Mouse (Mus musculus): ENCODE data around the gene Grin3b. TPM values are rescaled to one million over a fixed set of nuclear protein-coding genes. Genes with fewer than 3 reads are reported as not detected.
A peak's percentile ranks its signal among the peaks of the same experiment; 100 is the strongest.

Grin3b gene
- polyA plus RNA-seq, 1 experiment from 2014 or later = 0.34 TPM

GRCm38 (mm10) chr10:79994397-79995115 lies 24.0 kb downstream of the Grin3b start:
- peak overlapping the region; percentile 27; the same call in 1 of the 2 replicates for H3K27ac ChIP-seq
- H3K4me1 ChIP-seq = peaks cover 38% of the 10 kb centered on the region
- 83% methylated on average over 16 of the region's 16 CpGs for WGBS
- no peak overlapping the region for H3K4me2 ChIP-seq
- H3K9me3 ChIP-seq = no peaks in the 10 kb centered on the region
- ATAC-seq (ENCODE audit: borderline replicate concordance, extremely low read depth, low FRiP score, low TSS enrichment) = no peak
- H3K4me3 ChIP-seq = no peak overlapping the region
- H3K9ac ChIP-seq = no peak overlapping the region
- H3K36me3 ChIP-seq = peaks cover 49% of the 10 kb centered on the region
- no peaks in the 10 kb centered on the region; the same call in 1 of the 2 replicates for H3K27me3 ChIP-seq

GRCm38 (mm10) chr10:79995636-79996035 lies 25.1 kb downstream of the Grin3b start:
- Histone ChIP-seq H3K27ac (peak overlapping the region; percentile 7; the same call in 1 of the 2 replicates), H3K27me3 (no peaks in the 10 kb centered on the region; the same call in 1 of the 2 replicates), H3K36me3 (peaks cover 49% of the 10 kb centered on the region), H3K9ac (no peak overlapping the region), H3K4me2 (peak overlapping the region; percentile 95; the same call in 1 of the 2 replicates), H3K4me1 (peaks cover 31% of the 10 kb centered on the region), H3K4me3 (no peak overlapping the region), H3K9me3 (no peaks in the 10 kb centered on the region)
- ATAC-seq (ENCODE audit: borderline replicate concordance, extremely low read depth, low FRiP score, low TSS enrichment) = no peak
- WGBS = 88% methylated on average over 1 of the region's 1 CpGs

DNA sequence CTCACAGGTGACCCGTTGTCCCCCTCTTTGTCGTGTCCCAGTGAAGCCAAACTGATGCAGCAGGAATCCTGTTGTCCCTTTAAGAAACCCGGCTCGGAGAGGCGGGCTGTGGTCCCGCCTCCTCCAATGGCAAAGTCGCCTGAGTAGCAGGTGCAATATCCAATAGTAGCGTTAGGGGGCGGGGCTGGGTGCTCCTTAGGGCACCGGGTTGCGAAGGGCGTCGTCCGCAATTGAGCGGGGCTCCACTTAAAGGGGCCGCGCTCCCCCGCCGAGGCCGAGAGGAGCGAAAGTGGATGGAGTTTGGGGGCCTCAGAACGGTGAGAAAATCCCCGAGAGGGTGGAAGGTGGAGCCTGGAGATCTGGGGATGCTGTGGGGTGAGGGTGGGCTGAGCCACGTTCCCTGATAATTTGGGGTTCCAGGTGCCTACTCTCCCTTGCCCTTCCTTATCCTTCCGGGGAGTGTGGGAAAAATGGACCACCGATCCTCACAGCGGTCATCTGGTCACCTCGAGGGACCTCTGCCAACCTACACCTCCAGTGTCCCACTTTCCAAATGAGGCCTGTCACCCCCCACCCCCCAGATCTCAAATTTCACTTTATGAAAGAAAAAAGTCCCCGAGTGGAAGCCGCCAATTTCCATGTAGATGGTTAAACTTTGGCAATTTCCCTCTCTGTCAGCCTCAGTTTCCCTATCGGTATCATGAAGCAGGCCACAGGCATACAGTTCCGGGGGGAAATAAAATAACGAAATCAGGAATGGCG lies 25.9 kb downstream of the Grin3b start, which contains the start of gene Abca7:
Abca7 (plus strand) TSS at position 223 of the 762 bp plus-strand sequence.
- Histone ChIP-seq H3K36me3 (peaks cover 42% of the 10 kb centered on the region), H3K4me1 (peaks cover 24% of the 10 kb centered on the region), H3K4me2 (peak within 1 kb of the TSS; percentile 95), H3K9ac (peak within 1 kb of the TSS; percentile 49), H3K27ac (peak within 1 kb of the TSS; percentile 74), H3K4me3 (peak within 1 kb of the TSS; percentile 60), H3K9me3 (no peaks in the 10 kb centered on the region), H3K27me3 (peaks cover 3% of the 10 kb centered on the region)
- peak; percentile 79 for ATAC-seq (ENCODE audit: borderline replicate concordance, extremely low read depth, low FRiP score, low TSS enrichment)
- WGBS = under 1% methylated on average over 34 of the region's 34 CpGs

DNA sequence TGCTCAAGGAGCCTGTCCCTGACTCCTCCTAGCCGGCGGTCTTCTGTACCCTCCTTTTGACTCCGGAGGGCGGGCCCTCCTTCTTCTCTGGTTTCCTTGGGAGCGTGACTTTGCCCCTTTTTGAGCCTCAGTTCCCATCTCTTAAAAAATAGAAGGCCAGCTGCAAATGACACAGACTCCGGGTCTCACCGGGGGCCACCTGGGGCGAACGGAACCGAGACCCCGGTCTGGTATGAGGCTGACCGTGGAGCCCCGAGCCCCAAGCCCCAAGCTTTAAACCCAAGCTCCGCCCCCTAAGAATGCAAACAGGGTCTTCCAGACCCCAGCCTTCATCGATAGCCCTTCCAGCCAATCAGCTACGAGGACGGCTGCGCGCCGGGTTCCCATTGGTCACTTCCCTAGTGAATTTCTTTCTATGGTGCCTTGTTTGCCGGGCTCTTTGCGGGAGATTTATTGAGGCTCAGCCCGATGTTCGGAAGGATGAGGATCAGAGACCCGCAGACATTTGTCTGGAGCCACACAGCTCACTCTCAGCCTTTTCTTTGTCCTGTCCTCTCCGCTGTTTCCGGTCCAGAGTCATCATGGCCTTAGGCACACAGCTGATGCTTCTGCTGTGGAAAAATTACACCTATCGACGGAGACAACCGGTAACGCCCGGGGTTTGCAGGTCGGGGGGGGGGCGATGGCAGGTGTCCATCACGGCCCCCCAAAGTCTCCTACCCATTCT lies 26.7 kb downstream of the Grin3b start:
- H3K4me2 ChIP-seq = peak overlapping the region; percentile 95
- peak overlapping the region; percentile 49; the same call in 1 of the 2 replicates for H3K9ac ChIP-seq
- peak overlapping the region; percentile 60 for H3K4me3 ChIP-seq
- H3K27me3 ChIP-seq = peaks cover 9% of the 10 kb centered on the region
- H3K27ac ChIP-seq = peak overlapping the region; percentile 74
- peaks cover 21% of the 10 kb centered on the region for H3K4me1 ChIP-seq
- peak; percentile 48 for ATAC-seq (ENCODE audit: borderline replicate concordance, extremely low read depth, low FRiP score, low TSS enrichment)
- H3K9me3 ChIP-seq = no peaks in the 10 kb centered on the region
- WGBS = under 1% methylated on average over 35 of the region's 35 CpGs
- peaks cover 34% of the 10 kb centered on the region for H3K36me3 ChIP-seq

GRCm38 (mm10) chr10:79997819-79998218 lies 27.3 kb downstream of the Grin3b start:
- H3K4me3 ChIP-seq = peak overlapping the region; percentile 60

DNA sequence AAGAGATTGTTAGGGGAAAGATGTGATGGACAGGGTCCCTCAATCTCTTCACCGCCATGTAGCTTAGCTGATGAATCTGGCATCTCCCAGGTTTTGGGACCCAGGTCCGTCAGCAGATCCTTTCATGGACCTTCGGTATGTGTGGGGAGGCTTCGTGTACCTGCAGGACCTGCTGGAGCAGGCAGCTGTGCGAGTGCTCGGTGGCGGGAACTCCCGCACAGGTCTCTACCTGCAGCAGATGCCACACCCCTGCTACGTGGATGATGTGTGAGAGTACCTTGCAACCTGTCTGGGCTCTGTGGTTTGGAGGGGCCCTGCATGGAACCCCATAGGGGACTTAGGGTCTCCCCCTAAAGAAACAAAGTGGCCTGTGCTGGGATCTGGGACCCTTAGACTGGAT lies 31.4 kb downstream of the Grin3b start:
- peaks cover 19% of the 10 kb centered on the region for H3K27me3 ChIP-seq
- ATAC-seq (ENCODE audit: borderline replicate concordance, extremely low read depth, low FRiP score, low TSS enrichment) = no peak
- no peak overlapping the region for H3K4me3 ChIP-seq
- WGBS = 71% methylated on average over 9 of the region's 9 CpGs
- H3K4me2 ChIP-seq = no peak overlapping the region
- H3K36me3 ChIP-seq = no peaks in the 10 kb centered on the region
- no peaks in the 10 kb centered on the region for H3K9me3 ChIP-seq
- peaks cover 31% of the 10 kb centered on the region for H3K4me1 ChIP-seq
- no peak overlapping the region for H3K27ac ChIP-seq
- no peak overlapping the region for H3K9ac ChIP-seq

More at GRCm38 (mm10) chr10:79997819-79998218, 27.3 kb downstream of the Grin3b start:
- peaks cover 28% of the 10 kb centered on the region for H3K36me3 ChIP-seq
- WGBS = 8% methylated on average over 15 of the region's 15 CpGs
- peaks cover 22% of the 10 kb centered on the region for H3K4me1 ChIP-seq
- peak overlapping the region; percentile 95 for H3K4me2 ChIP-seq
- peaks cover 13% of the 10 kb centered on the region for H3K27me3 ChIP-seq
- peak overlapping the region; percentile 49; the same call in 1 of the 2 replicates for H3K9ac ChIP-seq
- no peaks in the 10 kb centered on the region for H3K9me3 ChIP-seq
- peak; percentile 32; the same call in 1 of the 2 replicates for ATAC-seq (ENCODE audit: borderline replicate concordance, extremely low read depth, low FRiP score, low TSS enrichment)
- H3K27ac ChIP-seq = peak overlapping the region; percentile 22; the same call in 1 of the 2 replicates

- H3K4me1 ChIP-seq = peaks cover 22% of the 10 kb centered on the region
- no peak overlapping the region for H3K27ac ChIP-seq
- no peaks in the 10 kb centered on the region for H3K36me3 ChIP-seq
- no peak overlapping the region for H3K9ac ChIP-seq
- no peak for ATAC-seq (ENCODE audit: borderline replicate concordance, extremely low read depth, low FRiP score, low TSS enrichment)
- no peak overlapping the region for H3K4me2 ChIP-seq
- no peaks in the 10 kb centered on the region for H3K9me3 ChIP-seq
- no peak overlapping the region for H3K4me3 ChIP-seq
- H3K27me3 ChIP-seq = peaks cover 19% of the 10 kb centered on the region
- WGBS = 33% methylated on average over 21 of the region's 21 CpGs
Observed at GRCm38 (mm10) chr10:80002829-80003228, 32.3 kb downstream of the Grin3b start.

- Histone ChIP-seq H3K27me3 (peaks cover 19% of the 10 kb centered on the region), H3K27ac (no peak overlapping the region; the same call in 1 of the 2 replicates), H3K4me1 (peaks cover 17% of the 10 kb centered on the region), H3K36me3 (peaks cover under 1% of the 10 kb centered on the region; the same call in 1 of the 2 replicates), H3K9ac (no peak overlapping the region), H3K9me3 (no peaks in the 10 kb centered on the region), H3K4me2 (no peak overlapping the region), H3K4me3 (no peak overlapping the region)
- 53% methylated on average over 9 of the region's 9 CpGs for WGBS
- ATAC-seq (ENCODE audit: borderline replicate concordance, extremely low read depth, low FRiP score, low TSS enrichment) = no peak
Observed at GRCm38 (mm10) chr10:80003374-80004232, 33.1 kb downstream of the Grin3b start.

- WGBS = 77% methylated on average over 8 of the region's 8 CpGs
- Histone ChIP-seq H3K9me3 (no peaks in the 10 kb centered on the region), H3K4me3 (no peak overlapping the region), H3K27ac (no peak overlapping the region), H3K9ac (no peak overlapping the region), H3K27me3 (peaks cover 19% of the 10 kb centered on the region), H3K4me1 (peaks cover 17% of the 10 kb centered on the region), H3K4me2 (no peak overlapping the region), H3K36me3 (peaks cover 6% of the 10 kb centered on the region; the same call in 1 of the 2 replicates)
- ATAC-seq (ENCODE audit: borderline replicate concordance, extremely low read depth, low FRiP score, low TSS enrichment) = no peak
Observed at GRCm38 (mm10) chr10:80004233-80004705, 33.8 kb downstream of the Grin3b start.

DNA sequence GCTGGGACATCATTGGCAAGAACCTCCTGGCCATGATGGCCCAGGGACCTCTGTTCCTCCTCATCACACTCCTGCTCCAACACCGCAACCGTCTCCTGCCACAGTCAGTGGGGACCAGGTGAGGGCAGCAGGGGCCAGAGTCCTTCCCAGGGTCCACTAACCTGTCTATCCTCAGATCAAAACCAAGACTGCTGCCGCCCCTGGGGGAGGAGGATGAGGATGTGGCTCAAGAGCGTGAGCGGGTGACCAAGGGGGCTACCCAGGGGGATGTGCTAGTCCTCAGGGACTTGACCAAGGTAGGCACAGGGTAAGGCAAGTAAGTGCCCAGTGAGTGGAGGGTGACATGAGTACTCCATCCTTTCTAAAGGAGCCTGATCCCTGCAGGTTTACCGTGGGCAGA lies 41.2 kb downstream of the Grin3b start:
- H3K4me2 ChIP-seq = no peak overlapping the region
- peaks cover 20% of the 10 kb centered on the region for H3K36me3 ChIP-seq
- peaks cover 31% of the 10 kb centered on the region for H3K27me3 ChIP-seq
- no peaks in the 10 kb centered on the region for H3K9me3 ChIP-seq
- no peak overlapping the region for H3K9ac ChIP-seq
- no peak overlapping the region for H3K27ac ChIP-seq
- peaks cover 20% of the 10 kb centered on the region for H3K4me1 ChIP-seq
- no peak overlapping the region for H3K4me3 ChIP-seq
- no peak for ATAC-seq (ENCODE audit: borderline replicate concordance, extremely low read depth, low FRiP score, low TSS enrichment)
- 85% methylated on average over 6 of the region's 6 CpGs for WGBS
